Mouse (Mus musculus) brain, embryonic 14.5 days (tissue): ENCODE measurements around the gene Ankzf1.

Experiments
- CTCF ChIP-seq: fragments of 200-500 bp; IDR thresholded peaks from 2 replicates; pipeline ENCODE4 v1.5.1; 2012; ENCODE audit warnings: inconsistent platforms, mild to moderate bottlenecking, moderate library complexity, borderline replicate concordance; ENCODE audit not compliant: insufficient read depth, insufficient read length; ENCODE audit errors: extremely low read depth
- POLR2A ChIP-seq: fragments of 200-500 bp; IDR thresholded peaks from 2 replicates; pipeline ENCODE4 v1.6.1; 2012; ENCODE audit warnings: mild to moderate bottlenecking, inconsistent platforms, borderline replicate concordance; ENCODE audit not compliant: poor library complexity, insufficient read depth, insufficient read length, severe bottlenecking; ENCODE audit errors: extremely low read depth

GRCm38 (mm10) chr1:75212542-75212941 lies 20.6 kb downstream of the Ankzf1 start:
- no peak for TF ChIP-seq POLR2A
- TF ChIP-seq CTCF = no peak
